Mouse (Mus musculus) left cerebral cortex, adult 2 months (tissue): ENCODE results near the gene Ccdc3. TPM values are rescaled to one million over a fixed set of nuclear protein-coding genes. Genes with fewer than 3 reads are reported as not detected.

ENCODE experiments used
- DNase-seq, 2 experiments: peaks; one replicate each; pipeline ENCODE4 v3.0.0; 2021 to 2022; ENCODE audit warnings: low spot score in 2 of 2, mixed read lengths in 1 of 2; ENCODE audit errors: extremely low spot score in 1 of 2
- H3K27ac ChIP-seq: fragments of 200-600 bp; 2 replicates; pipeline ENCODE4 v1.8.1; 2022
- H3K4me3 ChIP-seq: fragments of 200-600 bp; 2 replicates; pipeline ENCODE4 v1.8.1; 2022
- CTCF ChIP-seq: fragments of 200-600 bp; IDR thresholded peaks from 2 replicates; pipeline ENCODE4 v1.8.1; 2022; ENCODE audit warnings: antibody characterized with exemption, mild to moderate bottlenecking, moderate library complexity
- intact Hi-C: fragments of 180-260 bp; cut with DNase I; formaldehyde crosslinking; loops from one replicate; pipeline ENCODE4 v1.15.1; 2025
- total RNA-seq, 2 experiments: library from RNA; stranded (reverse); gene quantifications; 2 replicates each; pipeline ENCODE4 v1.2.3; 2021

Gene Ccdc3
- total RNA-seq, 2 experiments from 2014 or later: 14.2 to 19.4 TPM

- Histone ChIP-seq H3K27ac (no peak overlapping the region), H3K4me3 (no peak overlapping the region)
- intact Hi-C loops: no loop called here
- DNase-seq: no peak
- TF ChIP-seq CTCF: no peak
Measured at GRCm38 (mm10) chr2:5192156-5192555, 54.6 kb downstream of the Ccdc3 start.

GRCm38 (mm10) chr2:5193071-5193470 is 55.5 kb downstream of the Ccdc3 start:
- no peak for TF ChIP-seq CTCF
- H3K4me3 ChIP-seq: no peak overlapping the region
- H3K27ac ChIP-seq: no peak overlapping the region
- intact Hi-C loops: no loop called here
- no peak for DNase-seq

GRCm38 (mm10) chr2:5194701-5195215 is 57.2 kb downstream of the Ccdc3 start:
- intact Hi-C loops: no loop called here
- no peak for TF ChIP-seq CTCF
- no peak for DNase-seq
- Histone ChIP-seq H3K27ac (no peak overlapping the region), H3K4me3 (no peak overlapping the region)

- no peak overlapping the region for H3K4me3 ChIP-seq
- intact Hi-C loops: no loop called here
- no peak for DNase-seq
- no peak for TF ChIP-seq CTCF
- no peak overlapping the region for H3K27ac ChIP-seq
Measured at GRCm38 (mm10) chr2:5197486-5197885, 59.9 kb downstream of the Ccdc3 start.

GRCm38 (mm10) chr2:5199289-5199688 is 61.7 kb downstream of the Ccdc3 start:
- Histone ChIP-seq H3K27ac (no peak overlapping the region), H3K4me3 (no peak overlapping the region)
- intact Hi-C loops: no loop called here
- TF ChIP-seq CTCF: no peak
- DNase-seq: no peak

- intact Hi-C loops: no loop called here
- DNase-seq: no peak
- Histone ChIP-seq H3K27ac (no peak overlapping the region), H3K4me3 (no peak overlapping the region)
- TF ChIP-seq CTCF: no peak
Measured at GRCm38 (mm10) chr2:5200817-5201364, 63.3 kb downstream of the Ccdc3 start.

GRCm38 (mm10) chr2:5203146-5203545 is 65.6 kb downstream of the Ccdc3 start:
- no peak for DNase-seq
- TF ChIP-seq CTCF: no peak
- Histone ChIP-seq H3K27ac (no peak overlapping the region), H3K4me3 (no peak overlapping the region)
- intact Hi-C loops: no loop called here

GRCm38 (mm10) chr2:5204941-5205340 is 67.4 kb downstream of the Ccdc3 start:
- intact Hi-C loops: no loop called here
- DNase-seq: no peak
- no peak for TF ChIP-seq CTCF
- Histone ChIP-seq H3K4me3 (no peak overlapping the region), H3K27ac (no peak overlapping the region)

GRCm38 (mm10) chr2:5206651-5207050 is 69.1 kb downstream of the Ccdc3 start:
- TF ChIP-seq CTCF: no peak

GRCm38 (mm10) chr2:5214581-5214980 is 77.0 kb downstream of the Ccdc3 start:
- Histone ChIP-seq H3K27ac (no peak overlapping the region), H3K4me3 (no peak overlapping the region)
- DNase-seq: no peak
- TF ChIP-seq CTCF: no peak
- intact Hi-C loops: no loop called here

More at GRCm38 (mm10) chr2:5206651-5207050, 69.1 kb downstream of the Ccdc3 start:
- Histone ChIP-seq H3K4me3 (no peak overlapping the region), H3K27ac (no peak overlapping the region)
- intact Hi-C loops: no loop called here
- DNase-seq: no peak

- Histone ChIP-seq H3K27ac (no peak overlapping the region), H3K4me3 (no peak overlapping the region)
- no peak for DNase-seq
- no peak for TF ChIP-seq CTCF
- intact Hi-C loops: no loop called here
Measured at GRCm38 (mm10) chr2:5215252-5215815, 77.8 kb downstream of the Ccdc3 start.

GRCm38 (mm10) chr2:5219206-5219605 is 81.6 kb downstream of the Ccdc3 start:
- intact Hi-C loops: no loop called here
- no peak overlapping the region for H3K27ac ChIP-seq
- TF ChIP-seq CTCF: no peak

GRCm38 (mm10) chr2:5219847-5220375 is 82.3 kb downstream of the Ccdc3 start:
- intact Hi-C loops: no loop called here
- no peak overlapping the region for H3K27ac ChIP-seq
- TF ChIP-seq CTCF: no peak
- H3K4me3 ChIP-seq: no peak overlapping the region
- no peak for DNase-seq

More at GRCm38 (mm10) chr2:5219206-5219605, 81.6 kb downstream of the Ccdc3 start:
- DNase-seq: no peak
- no peak overlapping the region for H3K4me3 ChIP-seq
